Mouse (Mus musculus): ENCODE results near the gene Lyg1. TPM values are rescaled to one million over a fixed set of nuclear protein-coding genes. Genes with fewer than 3 reads are reported as not detected.

Lyg1 gene
- total RNA-seq, 1 experiment, result not detected

GRCm38 (mm10) chr1:37918096-37918495, 39.5 kb downstream of the Lyg1 start:
- no peaks in the 10 kb centered on the region for H3K9me3 ChIP-seq (ENCODE audit: control insufficient read depth, insufficient read depth, low read depth, low read length)
- no peaks in the 10 kb centered on the region for H3K36me3 ChIP-seq (ENCODE audit: control insufficient read depth, insufficient read depth, low read length, poor library complexity, severe bottlenecking)
- no peak for TF ChIP-seq ZC3H11A (IDR thresholded peaks at IDR 0.05; ENCODE audit: borderline replicate concordance, low read depth, low read length)
- no peak for TF ChIP-seq CHD2 (IDR thresholded peaks at IDR 0.05; ENCODE audit: low read depth, low read length)
- TF ChIP-seq ZNF384 (IDR thresholded peaks at IDR 0.05; ENCODE audit: low read depth, low read length), result no peak
- no peak for TF ChIP-seq MAFK (IDR thresholded peaks at IDR 0.05; ENCODE audit: insufficient read depth, low read depth, low read length)
- TF ChIP-seq HCFC1 (IDR thresholded peaks at IDR 0.05; ENCODE audit: borderline replicate concordance, insufficient read depth, low read length), result no peak

GRCm38 (mm10) chr1:37917666-37918065, 39.9 kb downstream of the Lyg1 start:
- Histone ChIP-seq H3K36me3 (ENCODE audit: control insufficient read depth, insufficient read depth, low read length, poor library complexity, severe bottlenecking) (no peaks in the 10 kb centered on the region), H3K27ac (ENCODE audit: insufficient read depth, low read depth, low read length, poor library complexity, severe bottlenecking) (no peak overlapping the region), H3K4me3 (ENCODE audit: insufficient read depth in 1 of 2, low read depth in 1 of 2, low read length in 2 of 2, poor library complexity in 1 of 2, severe bottlenecking in 1 of 2) (no peak overlapping the region), H3K9me3 (ENCODE audit: control insufficient read depth, insufficient read depth, low read depth, low read length) (no peaks in the 10 kb centered on the region), H3K4me1 (ENCODE audit: control insufficient read depth in 2 of 2, insufficient read depth in 2 of 2, low read length in 2 of 2, poor library complexity in 1 of 2) (0 out of 4 replicates have a peak, but pooled peaks cover 0 to 3% of the 10 kb centered on the region in 2 experiments), H3K9ac (ENCODE audit: insufficient read depth, low read depth, low read length, poor library complexity, severe bottlenecking) (no peak overlapping the region)
- in situ Hi-C loops (cut with MboI; ENCODE audit: low sequenced_read_pairs in 2 of 2, unreplicated experiment in 2 of 2), result no loop called here
- TF ChIP-seq CHD2 (IDR thresholded peaks at IDR 0.05; ENCODE audit: low read depth, low read length) (no peak), ZNF384 (IDR thresholded peaks at IDR 0.05; ENCODE audit: low read depth, low read length) (no peak), HCFC1 (IDR thresholded peaks at IDR 0.05; ENCODE audit: borderline replicate concordance, insufficient read depth, low read length) (no peak), ZC3H11A (IDR thresholded peaks at IDR 0.05; ENCODE audit: borderline replicate concordance, low read depth, low read length) (no peak), MAFK (IDR thresholded peaks at IDR 0.05; ENCODE audit: insufficient read depth, low read depth, low read length) (no peak)
- no peak for DNase-seq (ENCODE audit: low read depth, low spot score)

More at GRCm38 (mm10) chr1:37918096-37918495, 39.5 kb downstream of the Lyg1 start:
- Histone ChIP-seq H3K27ac (ENCODE audit: insufficient read depth, low read depth, low read length, poor library complexity, severe bottlenecking) (no peak overlapping the region), H3K4me3 (ENCODE audit: insufficient read depth in 1 of 2, low read depth in 1 of 2, low read length in 2 of 2, poor library complexity in 1 of 2, severe bottlenecking in 1 of 2) (no peak overlapping the region), H3K9ac (ENCODE audit: insufficient read depth, low read depth, low read length, poor library complexity, severe bottlenecking) (no peak overlapping the region), H3K4me1 (ENCODE audit: control insufficient read depth in 2 of 2, insufficient read depth in 2 of 2, low read length in 2 of 2, poor library complexity in 1 of 2) (peaks cover under 1 to 3% of the 10 kb centered on the region in 2 experiments; a peak in 1 of 4 replicates)
- DNase-seq (ENCODE audit: low read depth, low spot score), result no peak
- in situ Hi-C loops (cut with MboI; ENCODE audit: low sequenced_read_pairs in 2 of 2, unreplicated experiment in 2 of 2), result no loop called here

- Histone ChIP-seq H3K9ac (ENCODE audit: insufficient read depth, low read depth, low read length, poor library complexity, severe bottlenecking) (no peak within 1 kb of the TSS), H3K36me3 (ENCODE audit: control insufficient read depth, insufficient read depth, low read length, poor library complexity, severe bottlenecking) (no peaks in the 10 kb centered on the region), H3K4me1 (ENCODE audit: control insufficient read depth in 2 of 2, insufficient read depth in 2 of 2, low read length in 2 of 2, poor library complexity in 1 of 2) (no peaks in the 10 kb centered on the region), H3K27ac (ENCODE audit: insufficient read depth, low read depth, low read length, poor library complexity, severe bottlenecking) (no peak within 1 kb of the TSS), H3K4me3 (ENCODE audit: insufficient read depth in 1 of 2, low read depth in 1 of 2, low read length in 2 of 2, poor library complexity in 1 of 2, severe bottlenecking in 1 of 2) (no peak within 1 kb of the TSS), H3K9me3 (ENCODE audit: control insufficient read depth, insufficient read depth, low read depth, low read length) (no peaks in the 10 kb centered on the region)
- DNase-seq (ENCODE audit: low read depth, low spot score), result no peak
- no peak for TF ChIP-seq MAFK (IDR thresholded peaks at IDR 0.05; ENCODE audit: insufficient read depth, low read depth, low read length)
- TF ChIP-seq HCFC1 (IDR thresholded peaks at IDR 0.05; ENCODE audit: borderline replicate concordance, insufficient read depth, low read length), result no peak
- TF ChIP-seq CHD2 (IDR thresholded peaks at IDR 0.05; ENCODE audit: low read depth, low read length), result no peak
- TF ChIP-seq ZC3H11A (IDR thresholded peaks at IDR 0.05; ENCODE audit: borderline replicate concordance, low read depth, low read length), result no peak
- TF ChIP-seq ZNF384 (IDR thresholded peaks at IDR 0.05; ENCODE audit: low read depth, low read length), result no peak
- in situ Hi-C loops (cut with MboI; ENCODE audit: low sequenced_read_pairs in 2 of 2, unreplicated experiment in 2 of 2), result no loop called here
These were observed 41.2 kb downstream of the Lyg1 start, which contains the start of gene Lyg2 for GRCm38 (mm10) chr1:37916393-37916792. Lyg2 (minus strand) TSS chr1:37916493.

- TF ChIP-seq MAFK (IDR thresholded peaks at IDR 0.05; ENCODE audit: insufficient read depth, low read depth, low read length) (no peak), ZNF384 (IDR thresholded peaks at IDR 0.05; ENCODE audit: low read depth, low read length) (no peak), CHD2 (IDR thresholded peaks at IDR 0.05; ENCODE audit: low read depth, low read length) (no peak), ZC3H11A (IDR thresholded peaks at IDR 0.05; ENCODE audit: borderline replicate concordance, low read depth, low read length) (no peak), HCFC1 (IDR thresholded peaks at IDR 0.05; ENCODE audit: borderline replicate concordance, insufficient read depth, low read length) (no peak)
- H3K27ac ChIP-seq (ENCODE audit: insufficient read depth, low read depth, low read length, poor library complexity, severe bottlenecking), result no peak overlapping the region
- DNase-seq (ENCODE audit: low read depth, low spot score), result no peak
- H3K4me1 ChIP-seq (ENCODE audit: control insufficient read depth in 2 of 2, insufficient read depth in 2 of 2, low read length in 2 of 2, poor library complexity in 1 of 2), result no peaks in the 10 kb centered on the region
- no peak overlapping the region for H3K9ac ChIP-seq (ENCODE audit: insufficient read depth, low read depth, low read length, poor library complexity, severe bottlenecking)
- no peaks in the 10 kb centered on the region for H3K36me3 ChIP-seq (ENCODE audit: control insufficient read depth, insufficient read depth, low read length, poor library complexity, severe bottlenecking)
- no peak overlapping the region for H3K4me3 ChIP-seq (ENCODE audit: insufficient read depth in 1 of 2, low read depth in 1 of 2, low read length in 2 of 2, poor library complexity in 1 of 2, severe bottlenecking in 1 of 2)
- in situ Hi-C loops (cut with MboI; ENCODE audit: low sequenced_read_pairs in 2 of 2, unreplicated experiment in 2 of 2), result no loop called here
- no peaks in the 10 kb centered on the region for H3K9me3 ChIP-seq (ENCODE audit: control insufficient read depth, insufficient read depth, low read depth, low read length)
These were observed 44.8 kb downstream of the Lyg1 start for GRCm38 (mm10) chr1:37912751-37913150.
